Mouse (Mus musculus): ENCODE measurements at regions not wholly inside any gene's neighbourhood (a gene's known extent, or its start where the extent isn't known, plus 50 kb on each side); places are given as distances from the start of the nearest gene placed in this dataset.
"Not testable (repeated sequence)": the region's sequence is repeated elsewhere in the genome, so short reads cannot be mapped to it uniquely, and the experiment has no call there.

GRCm38 (mm10) chr4:81530546-81530945 is 87.9 kb upstream of the Mpdz start:
- DNase-seq (ENCODE audit: low read depth, low spot score), result no peak
- H3K36me3 ChIP-seq (ENCODE audit: control insufficient read depth in 1 of 2, insufficient read depth in 2 of 2, low read length in 2 of 2), result no peaks in the 10 kb centered on the region
- H3K79me2 ChIP-seq (ENCODE audit: control insufficient read depth, insufficient read depth, low read length, poor library complexity), result no peaks in the 10 kb centered on the region
- H3K27ac ChIP-seq (ENCODE audit: control insufficient read depth, low read depth, low read length), result no peak overlapping the region
- no peaks in the 10 kb centered on the region for H3K4me1 ChIP-seq (ENCODE audit: control insufficient read depth in 1 of 2, insufficient read depth in 2 of 2, low read length in 2 of 2)
- H3K27me3 ChIP-seq (ENCODE audit: control insufficient read depth in 1 of 2, insufficient read depth in 2 of 2, low read length in 2 of 2), result no peaks in the 10 kb centered on the region
- no peak for TF ChIP-seq JUND (IDR thresholded peaks at IDR 0.05; ENCODE audit: low read depth, low read length)
- no peak for TF ChIP-seq BHLHE40 (IDR thresholded peaks at IDR 0.05; ENCODE audit: borderline replicate concordance, low read depth, low read length)
- no peak for TF ChIP-seq USF1 (IDR thresholded peaks at IDR 0.05; ENCODE audit: low read depth, low read length)
- no peak for TF ChIP-seq MAZ (IDR thresholded peaks at IDR 0.05; ENCODE audit: low read depth, low read length)
- no peaks in the 10 kb centered on the region for H3K9me3 ChIP-seq (replicated peaks; ENCODE audit: insufficient read depth, low read length)
- no peak overlapping the region for H3K9ac ChIP-seq (ENCODE audit: control insufficient read depth, low read depth, low read length, poor library complexity, severe bottlenecking)
- H3K4me3 ChIP-seq (ENCODE audit: control insufficient read depth in 1 of 2, insufficient read depth in 1 of 2, low read depth in 2 of 2, low read length in 2 of 2), result no peak overlapping the region

- H3K4me1 ChIP-seq (ENCODE audit: control insufficient read depth in 1 of 2, insufficient read depth in 2 of 2, low read length in 2 of 2); DNase-seq (ENCODE audit: low read depth, low spot score); H3K9ac ChIP-seq (ENCODE audit: control insufficient read depth, low read depth, low read length, poor library complexity, severe bottlenecking); H3K27ac ChIP-seq (ENCODE audit: control insufficient read depth, low read depth, low read length); H3K9me3 ChIP-seq (replicated peaks; ENCODE audit: insufficient read depth, low read length); H3K36me3 ChIP-seq (ENCODE audit: control insufficient read depth in 1 of 2, insufficient read depth in 2 of 2, low read length in 2 of 2); H3K79me2 ChIP-seq (ENCODE audit: control insufficient read depth, insufficient read depth, low read length, poor library complexity); H3K4me3 ChIP-seq (ENCODE audit: control insufficient read depth in 1 of 2, insufficient read depth in 1 of 2, low read depth in 2 of 2, low read length in 2 of 2); H3K27me3 ChIP-seq (ENCODE audit: control insufficient read depth in 1 of 2, insufficient read depth in 2 of 2, low read length in 2 of 2): not testable (repeated sequence)
These were observed 76.5 kb upstream of the Mpdz start for GRCm38 (mm10) chr4:81519151-81519550.

DNA sequence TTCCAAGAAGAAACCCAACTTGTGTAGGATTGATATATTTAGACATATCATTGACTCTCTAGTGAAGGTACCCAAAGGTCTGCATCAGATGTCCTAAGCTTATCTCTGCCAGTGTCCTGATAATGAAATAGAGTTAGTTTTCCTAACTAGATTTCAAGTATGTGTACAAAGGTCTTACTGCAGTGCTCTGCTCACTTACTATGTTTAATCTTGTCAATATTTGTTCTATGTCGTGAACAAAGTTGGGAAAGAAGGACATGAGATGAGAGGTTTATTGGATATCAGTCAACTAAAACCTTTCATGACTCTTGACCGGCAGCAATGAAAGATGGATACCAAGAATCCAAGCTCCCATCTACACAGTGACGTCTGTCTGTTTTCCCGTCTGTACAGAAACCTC is 71.9 kb upstream of the Mpdz start:
- H3K9ac ChIP-seq (ENCODE audit: control insufficient read depth, low read depth, low read length, poor library complexity, severe bottlenecking), result no peak overlapping the region

GRCm38 (mm10) chr4:81512396-81512795 is 69.8 kb upstream of the Mpdz start:
- DNase-seq (ENCODE audit: low read depth, low spot score), result no peak
- Histone ChIP-seq H3K79me2 (ENCODE audit: control insufficient read depth, insufficient read depth, low read length, poor library complexity) (no peaks in the 10 kb centered on the region), H3K4me1 (ENCODE audit: control insufficient read depth in 1 of 2, insufficient read depth in 2 of 2, low read length in 2 of 2) (no peaks in the 10 kb centered on the region), H3K9ac (ENCODE audit: control insufficient read depth, low read depth, low read length, poor library complexity, severe bottlenecking) (no peak overlapping the region), H3K9me3 (replicated peaks; ENCODE audit: insufficient read depth, low read length) (no peaks in the 10 kb centered on the region), H3K4me3 (ENCODE audit: control insufficient read depth in 1 of 2, insufficient read depth in 1 of 2, low read depth in 2 of 2, low read length in 2 of 2) (no peak overlapping the region), H3K36me3 (ENCODE audit: control insufficient read depth in 1 of 2, insufficient read depth in 2 of 2, low read length in 2 of 2) (no peaks in the 10 kb centered on the region), H3K27ac (ENCODE audit: control insufficient read depth, low read depth, low read length) (no peak overlapping the region), H3K27me3 (ENCODE audit: control insufficient read depth in 1 of 2, insufficient read depth in 2 of 2, low read length in 2 of 2) (no peaks in the 10 kb centered on the region)
- no peak for TF ChIP-seq MEF2A (IDR thresholded peaks at IDR 0.05; ENCODE audit: extremely low read depth, insufficient replicate concordance, low read depth, low read length, poor library complexity, severe bottlenecking)
- no peak for TF ChIP-seq POLR2AphosphoS5 (IDR thresholded peaks at IDR 0.05; ENCODE audit: borderline replicate concordance, low read depth, low read length)
- no peak for TF ChIP-seq GATA1 (IDR thresholded peaks at IDR 0.05; ENCODE audit: low read depth, low read length)
- no peak for TF ChIP-seq USF1 (IDR thresholded peaks at IDR 0.05; ENCODE audit: low read depth, low read length)
- TF ChIP-seq UBTF (IDR thresholded peaks at IDR 0.05; ENCODE audit: borderline replicate concordance, insufficient read depth, low read depth, low read length), result no peak
- TF ChIP-seq MAFK (IDR thresholded peaks at IDR 0.05; ENCODE audit: borderline replicate concordance, low read depth, low read length), result no peak

More for the DNA sequence above, 71.9 kb upstream of the Mpdz start:
- H3K36me3 ChIP-seq (ENCODE audit: control insufficient read depth in 1 of 2, insufficient read depth in 2 of 2, low read length in 2 of 2), result no peaks in the 10 kb centered on the region
- DNase-seq (ENCODE audit: low read depth, low spot score), result no peak
- H3K4me1 ChIP-seq (ENCODE audit: control insufficient read depth in 1 of 2, insufficient read depth in 2 of 2, low read length in 2 of 2), result no peaks in the 10 kb centered on the region
- TF ChIP-seq ZKSCAN1 (IDR thresholded peaks at IDR 0.05; ENCODE audit: low read depth, low read length) (no peak), EP300 (IDR thresholded peaks at IDR 0.05; ENCODE audit: low read depth in 1 of 2, low read length in 2 of 2) (no peak), GABPA (IDR thresholded peaks at IDR 0.05; ENCODE audit: low read depth, low read length) (no peak), CHD2 (IDR thresholded peaks at IDR 0.05; ENCODE audit: low read length) (no peak), POLR2AphosphoS5 (IDR thresholded peaks at IDR 0.05; ENCODE audit: borderline replicate concordance, low read depth, low read length) (no peak), NRF1 (IDR thresholded peaks at IDR 0.05; ENCODE audit: insufficient read depth, low read depth, low read length, poor library complexity, severe bottlenecking) (no peak), USF1 (IDR thresholded peaks at IDR 0.05; ENCODE audit: low read depth, low read length) (no peak), GATA1 (IDR thresholded peaks at IDR 0.05; ENCODE audit: low read depth, low read length) (no peak), CHD1 (IDR thresholded peaks at IDR 0.05; ENCODE audit: low read depth, low read length) (no peak), SIN3A (IDR thresholded peaks at IDR 0.05; ENCODE audit: low read length) (no peak), RCOR1 (IDR thresholded peaks at IDR 0.05; ENCODE audit: low read depth, low read length) (no peak), TBP (IDR thresholded peaks at IDR 0.05; ENCODE audit: low read depth, low read length) (no peak), MAZ (IDR thresholded peaks at IDR 0.05; ENCODE audit: low read depth, low read length) (no peak), TAL1 (IDR thresholded peaks at IDR 0.05; ENCODE audit: low read length) (no peak)
- no peak overlapping the region for H3K4me3 ChIP-seq (ENCODE audit: control insufficient read depth in 1 of 2, insufficient read depth in 1 of 2, low read depth in 2 of 2, low read length in 2 of 2)
- H3K9me3 ChIP-seq (replicated peaks; ENCODE audit: insufficient read depth, low read length), result no peaks in the 10 kb centered on the region
- H3K27me3 ChIP-seq (ENCODE audit: control insufficient read depth in 1 of 2, insufficient read depth in 2 of 2, low read length in 2 of 2), result no peaks in the 10 kb centered on the region
- no peaks in the 10 kb centered on the region for H3K79me2 ChIP-seq (ENCODE audit: control insufficient read depth, insufficient read depth, low read length, poor library complexity)
- no peak overlapping the region for H3K27ac ChIP-seq (ENCODE audit: control insufficient read depth, low read depth, low read length)

All from MEL (cell line).